Comparison of ENCODE assay signal across 8 mouse cellular contexts in genomic region chr19:56356480-56357373, GRCm38 (mm10). TPM values are rescaled to one million over a fixed set of nuclear protein-coding genes. Genes with fewer than 3 reads are reported as not detected.
DNase-seq lines count a peak whose midpoint lies in the region; ATAC-seq lines count a peak whose summit lies in the region.

No protein-coding gene starts in this region.

- no peaks in the 10 kb centered on the region for H3K27me3 ChIP-seq in splenic B cell, adult 2 months (ENCODE audit: control insufficient read depth, insufficient read depth, low read length, poor library complexity, severe bottlenecking)

- intact Hi-C loops in heart, postnatal 25 days (cut with DNase I), result loop anchor here (5.0 kb wide), 1 partner anchor 41 kb away; the partner anchor contains the start of gene Casp7
- intact Hi-C loops in heart, postnatal 14 days (cut with DNase I), result no loop called here

- ATAC-seq in erythroblast, adult 5-6 weeks (replicated peaks; ENCODE audit: low FRiP score, poor library complexity, severe bottlenecking), result peak; percentile 65; the same call in 1 of the 2 replicates
- peak; percentile 65; the same call in 1 of the 2 replicates for ATAC-seq in megakaryocyte-erythroid progenitor cell, adult 5-6 weeks (replicated peaks; ENCODE audit: low FRiP score, low TSS enrichment, poor library complexity, severe bottlenecking)

- peak; percentile 95 for DNase-seq in heart, adult 11 months
- DNase-seq in heart, postnatal 25 days (ENCODE audit: low spot score), result no peak
- DNase-seq in adrenal gland, adult 18-20 months (ENCODE audit: low spot score in 2 of 2), result peak; percentile 66 to 82
- peak; percentile 75 to 86 for DNase-seq in heart, postnatal 14 days
- peak; percentile 81 to 89 for DNase-seq in left cerebral cortex, adult 18-20 months (ENCODE audit: low spot score in 2 of 2)
- DNase-seq in splenic B cell, adult 2 months (ENCODE audit: low read depth, low spot score), result peak; percentile 62

- no peaks in the 10 kb centered on the region for H3K36me3 ChIP-seq in splenic B cell, adult 2 months (ENCODE audit: control insufficient read depth, insufficient read depth, low read length, poor library complexity, severe bottlenecking)

RNA-seq across cellular contexts. Expression of gene Nrap, which starts 33.1 kb away (rescaled TPM):
- total RNA-seq in heart, postnatal 25 days (2021), result 100 to 1,000 TPM; 314 to 343 TPM
- under 1 TPM in 1 of 2 experiments, not detected in 1; 0.96 TPM for total RNA-seq in adrenal gland, adult 18-20 months (2021)
- total RNA-seq in erythroblast, adult 5-6 weeks (2015; ENCODE audit: low replicate concordance), result not detected in 2 replicates
- total RNA-seq in erythroblast, adult 5-6 weeks (2017; ENCODE audit: low replicate concordance), result 0.51 TPM in 1 of 2 replicates, not detected in the other
- total RNA-seq in heart, postnatal 14 days (2021), result 100 to 1,000 TPM; 219 to 250 TPM
- 1 to 10 TPM in 1 of 2 experiments, under 1 TPM in 1; 0.89 to 1.1 TPM for total RNA-seq in left cerebral cortex, adult 18-20 months (2021)
- 0.13 TPM in 1 of 2 replicates, not detected in the other for total RNA-seq in megakaryocyte-erythroid progenitor cell, adult 5-6 weeks (2014; fragmentation: Nextera tagmentation)
- total RNA-seq in megakaryocyte-erythroid progenitor cell, adult 5-6 weeks (2017), result 0.09 and 0.15 TPM in 2 replicates

RNA-seq across cellular contexts. Expression of gene Casp7, which starts 40.2 kb away (rescaled TPM):
- total RNA-seq in heart, postnatal 25 days (2021), result 10 to 100 TPM; 12.6 to 15.6 TPM
- 1 to 10 TPM; 5.5 to 6.1 TPM for total RNA-seq in adrenal gland, adult 18-20 months (2021)
- 14.8 and 17.6 TPM in 2 replicates for total RNA-seq in erythroblast, adult 5-6 weeks (2015; ENCODE audit: low replicate concordance)
- 15.0 and 17.6 TPM in 2 replicates for total RNA-seq in erythroblast, adult 5-6 weeks (2017; ENCODE audit: low replicate concordance)
- 10 to 100 TPM; 16.3 to 17.6 TPM for total RNA-seq in heart, postnatal 14 days (2021)
- total RNA-seq in left cerebral cortex, adult 18-20 months (2021), result 1 to 10 TPM; 2.9 to 3.1 TPM
- total RNA-seq in megakaryocyte-erythroid progenitor cell, adult 5-6 weeks (2014; fragmentation: Nextera tagmentation), result 18.6 and 31.0 TPM in 2 replicates
- total RNA-seq in megakaryocyte-erythroid progenitor cell, adult 5-6 weeks (2017), result 30.9 and 31.3 TPM in 2 replicates

Comparison
In these comparisons a context has a peak if more than half of its experiments do, and no peak if none do; other contexts are left out.
1. RNA of gene Nrap, which starts 33.1 kb away (total RNA-seq): 314 to 343 TPM in heart, postnatal 25 days and 219 to 250 TPM in heart, postnatal 14 days; 0.89 to 1.1 TPM in left cerebral cortex, adult 18-20 months, 0.96 TPM in adrenal gland, adult 18-20 months, 0.51 TPM in erythroblast, adult 5-6 weeks and 0.09 to 0.15 TPM in megakaryocyte-erythroid progenitor cell, adult 5-6 weeks; every median in the first group is over 100 times any median in the second.